Mouse (Mus musculus): ENCODE results near the gene Ercc6.

- TF ChIP-seq EP300 (IDR thresholded peaks at IDR 0.05; ENCODE audit: insufficient read depth, low read depth, low read length) (no peak), CTCF (IDR thresholded peaks at IDR 0.05) (no peak)
Observed at GRCm38 (mm10) chr14:32501303-32501702, 12.0 kb upstream of the Ercc6 start.
